Mouse (Mus musculus): ENCODE data around the gene Ets1. TPM values are rescaled to one million over a fixed set of nuclear protein-coding genes. Genes with fewer than 3 reads are reported as not detected.

The Ets1 gene
- total RNA-seq, 2 experiments from 2014 or later: 19.1 to 21.7 TPM

DNA sequence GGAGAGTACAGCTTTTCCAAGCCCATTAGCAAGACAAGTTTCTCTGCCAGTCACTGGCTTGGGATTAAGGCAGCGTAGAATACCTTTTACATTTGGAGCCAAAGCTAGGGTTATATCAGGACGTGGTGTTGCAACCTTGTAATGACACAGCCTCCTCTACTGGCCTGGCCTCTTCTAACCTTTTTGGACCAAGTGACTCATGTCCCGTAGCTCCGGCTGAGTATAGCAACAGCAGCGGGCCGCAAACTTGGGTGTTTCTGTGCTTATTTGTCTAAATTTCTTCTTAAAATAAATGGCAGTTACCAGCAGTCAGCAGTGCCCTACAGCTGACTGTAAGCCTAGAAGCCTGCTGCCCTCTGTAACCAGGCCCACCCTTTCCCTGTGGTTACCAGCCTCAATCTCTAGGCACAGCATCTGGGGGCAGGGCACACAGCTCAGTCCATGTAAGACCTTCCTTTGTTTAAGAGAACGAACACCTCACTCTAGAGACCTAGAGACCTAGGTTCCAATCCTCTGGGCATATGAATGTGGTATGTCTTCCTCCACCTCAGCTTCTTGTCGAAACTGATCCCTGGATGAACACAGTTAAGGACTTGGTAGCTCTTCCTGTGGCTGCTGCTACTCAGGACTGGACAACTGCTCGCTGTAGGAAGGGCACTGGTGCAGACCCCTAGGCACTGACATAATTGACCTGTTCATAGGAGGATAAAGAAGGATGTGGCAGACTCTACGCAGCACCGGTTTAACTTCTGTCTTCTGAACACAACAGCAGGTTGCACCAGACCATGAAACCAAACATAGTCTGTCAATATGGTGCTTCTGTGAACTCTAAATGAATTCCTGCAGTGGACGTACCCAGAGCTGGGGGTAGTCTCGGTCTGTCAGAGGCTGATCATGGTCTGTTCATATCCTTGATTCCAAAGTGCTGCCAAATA, 94.9 kb downstream of the Ets1 start:
- DNase-seq: peak; percentile 68

DNA sequence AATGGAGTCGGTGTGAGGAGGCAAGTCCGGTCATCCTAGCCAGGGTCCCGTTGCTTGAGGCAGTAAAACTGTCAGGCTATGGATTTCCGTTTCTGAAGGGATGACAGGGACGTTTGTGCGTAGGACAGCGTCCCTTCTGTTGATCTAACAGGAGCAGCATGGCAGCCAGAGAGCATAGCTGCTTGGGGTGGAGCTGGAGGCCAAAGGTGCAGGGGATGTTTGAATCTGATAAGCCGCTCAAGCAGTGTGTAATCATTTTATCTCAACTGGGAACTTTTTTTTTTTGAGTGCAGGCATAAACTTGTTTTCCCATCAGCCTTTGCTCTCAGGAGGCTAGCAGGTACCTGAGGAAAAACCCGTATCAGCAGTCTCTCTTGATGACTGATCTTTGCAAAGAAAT, 95.8 kb downstream of the Ets1 start:
- DNase-seq: no peak

DNA sequence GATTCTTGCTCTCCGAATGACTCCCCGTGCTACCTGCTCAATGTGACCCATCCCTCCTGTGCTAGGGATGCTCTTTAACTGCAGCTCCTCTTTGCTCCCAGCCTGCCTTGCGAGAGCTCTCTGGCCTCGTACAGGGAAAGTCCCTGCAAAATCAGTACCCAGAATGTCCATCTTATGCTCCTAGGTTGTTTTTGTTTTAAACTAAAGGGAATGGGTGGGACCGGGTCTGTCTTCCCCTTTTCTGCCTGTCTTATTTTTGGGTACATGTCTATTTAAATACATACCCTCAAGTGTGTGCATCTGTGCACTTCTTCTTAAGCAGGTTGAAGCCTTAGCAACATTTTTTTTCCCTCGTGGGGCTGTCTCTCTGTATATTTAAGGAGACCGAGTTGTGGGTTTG, 99.0 kb downstream of the Ets1 start:
- DNase-seq: no peak

DNA sequence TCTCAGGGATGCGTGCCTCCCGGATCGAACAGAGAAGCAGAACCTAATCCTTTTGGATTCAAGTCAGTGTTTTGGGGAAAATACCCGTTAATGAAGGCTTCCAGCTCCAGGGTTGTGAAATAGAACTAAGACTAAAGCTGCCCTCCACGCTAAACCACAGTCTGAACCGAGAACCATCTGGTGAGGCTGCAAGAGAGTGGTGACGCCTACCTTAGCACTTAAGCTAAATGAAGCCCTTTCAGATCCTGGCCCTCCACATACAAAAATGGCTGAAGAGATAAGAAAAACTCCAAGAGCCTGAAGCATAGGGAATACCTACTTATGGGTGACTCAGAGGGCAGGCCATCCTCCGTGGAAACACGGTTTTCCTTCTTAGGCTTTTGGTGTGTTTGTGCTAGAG, 100.0 kb downstream of the Ets1 start:
- no peak for DNase-seq

DNA sequence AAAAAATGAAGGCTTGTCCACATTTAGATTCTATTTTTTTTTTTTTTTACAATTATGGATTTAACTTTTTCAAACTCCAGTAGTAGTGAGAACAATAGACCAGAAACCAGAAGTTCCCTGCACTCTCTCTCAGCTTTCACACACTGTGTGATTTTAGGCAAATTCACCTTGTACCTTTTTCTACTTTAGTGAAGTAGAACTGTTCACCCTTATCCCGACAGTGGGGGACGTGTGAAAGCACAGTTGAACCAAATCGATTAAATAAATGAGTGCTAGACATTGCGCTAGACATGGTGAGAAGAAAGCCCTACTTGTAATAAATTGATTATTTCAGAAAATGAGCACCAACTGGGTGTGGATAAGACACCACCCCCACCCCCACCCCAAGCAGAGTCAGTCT, 104.0 kb downstream of the Ets1 start:
- no peak for DNase-seq

DNA sequence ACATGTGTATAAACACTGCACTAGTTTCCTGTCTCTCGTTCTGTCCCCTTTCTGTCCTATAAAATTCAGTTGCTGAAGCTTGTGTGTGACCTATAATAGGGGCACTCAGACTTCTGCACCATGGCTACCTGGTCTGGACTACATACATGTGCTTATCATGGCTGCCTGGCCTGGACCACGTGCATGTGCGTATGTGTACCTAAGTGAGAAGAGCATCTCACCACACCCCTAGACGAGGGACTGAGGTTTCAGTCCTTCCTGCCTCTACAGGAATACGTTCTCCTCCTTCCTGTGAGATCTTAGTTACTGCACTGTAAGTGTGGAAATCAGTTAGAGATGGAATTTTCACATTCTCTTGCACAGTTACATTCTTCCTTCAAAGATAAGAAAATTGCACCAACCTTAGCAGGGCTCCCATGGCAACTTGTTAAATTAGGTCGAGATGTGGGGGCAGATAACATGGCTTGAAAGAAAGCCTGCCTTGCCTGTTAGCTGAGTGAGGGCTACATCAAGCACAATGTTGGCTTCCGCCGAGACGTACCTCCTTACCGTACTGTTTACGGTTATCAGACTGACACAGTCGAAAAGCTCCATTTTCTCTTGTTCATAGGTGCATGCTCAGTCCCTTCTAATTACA, 104.8 kb downstream of the Ets1 start:
- DNase-seq: no peak

DNA sequence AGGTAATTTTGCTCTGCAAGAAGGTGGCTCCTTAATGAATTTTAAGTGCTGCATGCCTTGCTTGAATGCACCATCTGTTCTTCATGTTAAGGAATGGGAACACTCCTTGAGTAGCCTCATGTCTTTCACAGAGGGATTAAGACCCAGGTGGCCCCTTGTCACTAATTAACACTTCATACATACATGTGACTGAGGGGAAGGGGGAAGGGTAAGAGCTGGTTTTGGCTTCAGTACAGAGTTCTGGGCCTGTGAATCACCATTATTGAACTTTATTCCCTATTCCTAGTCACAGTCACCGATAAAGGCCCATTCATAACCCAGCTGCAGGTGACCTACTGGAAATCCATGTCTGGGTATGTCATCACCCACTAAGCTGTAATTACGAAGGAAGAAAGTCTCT, 105.7 kb downstream of the Ets1 start:
- DNase-seq: no peak

DNA sequence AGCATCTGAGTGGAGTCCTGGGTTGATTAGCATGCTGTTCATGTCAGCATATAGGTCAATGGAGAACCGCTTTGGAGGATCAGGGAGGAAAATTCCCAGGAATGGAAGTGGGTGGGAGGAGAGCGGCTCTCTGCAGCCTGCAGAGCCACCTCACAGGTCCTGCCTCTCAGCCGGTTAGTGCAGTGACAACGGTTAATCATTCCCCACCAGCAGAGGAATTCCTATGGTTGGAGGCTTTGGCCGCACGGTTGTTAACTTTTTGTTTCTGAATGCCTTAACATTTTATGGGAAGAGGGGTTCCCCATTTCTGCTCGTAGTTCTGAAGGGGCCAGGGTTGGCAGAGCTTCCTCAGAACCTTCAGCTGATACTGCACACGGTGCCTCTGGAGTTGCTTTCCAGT, 107.1 kb downstream of the Ets1 start:
- DNase-seq: no peak

DNA sequence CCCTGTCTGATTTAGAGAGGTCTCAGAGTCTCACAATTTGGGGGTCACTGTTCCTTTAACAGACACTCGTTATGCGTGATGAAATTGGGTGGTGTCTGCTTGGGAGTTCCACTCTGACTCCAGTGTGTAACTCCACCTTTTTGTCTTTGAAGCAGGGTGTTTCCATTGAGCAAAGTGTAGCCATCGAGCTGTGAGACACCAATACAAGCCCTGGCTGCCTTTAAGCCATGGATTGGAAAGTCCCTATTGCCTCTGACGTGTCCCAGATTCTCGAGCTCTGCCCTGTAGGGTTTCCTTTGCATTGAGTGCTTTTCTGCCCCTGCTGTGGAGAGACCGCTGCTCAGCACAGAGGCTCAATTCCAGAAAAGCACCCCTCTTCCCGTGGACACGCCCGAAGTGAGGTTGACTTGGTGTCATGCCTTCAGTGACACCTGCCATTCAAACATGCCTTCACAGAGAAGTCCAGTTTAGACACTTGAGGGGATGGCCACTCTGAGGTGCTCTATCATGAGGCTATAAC, 107.7 kb downstream of the Ets1 start:
- DNase-seq: no peak

DNA sequence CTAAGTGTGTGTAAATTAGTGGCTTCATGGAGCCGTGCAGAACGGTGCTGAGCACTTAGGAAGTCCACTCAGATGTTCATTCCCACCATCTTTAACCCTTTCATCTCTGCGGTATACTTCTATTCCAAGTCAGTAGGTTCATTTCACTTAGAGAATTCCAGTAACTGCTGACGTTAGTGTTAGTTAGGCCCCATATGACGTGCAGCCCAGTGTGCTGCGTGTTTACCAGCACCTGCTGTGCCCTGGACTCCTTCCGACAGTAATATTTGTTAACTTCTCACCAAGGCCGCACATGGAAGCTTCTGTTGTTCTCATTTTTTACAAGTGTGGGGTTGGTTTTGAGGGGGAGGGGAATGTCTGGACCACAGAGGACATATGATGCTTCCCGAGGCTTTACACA, 108.3 kb downstream of the Ets1 start:
- DNase-seq: no peak

DNA sequence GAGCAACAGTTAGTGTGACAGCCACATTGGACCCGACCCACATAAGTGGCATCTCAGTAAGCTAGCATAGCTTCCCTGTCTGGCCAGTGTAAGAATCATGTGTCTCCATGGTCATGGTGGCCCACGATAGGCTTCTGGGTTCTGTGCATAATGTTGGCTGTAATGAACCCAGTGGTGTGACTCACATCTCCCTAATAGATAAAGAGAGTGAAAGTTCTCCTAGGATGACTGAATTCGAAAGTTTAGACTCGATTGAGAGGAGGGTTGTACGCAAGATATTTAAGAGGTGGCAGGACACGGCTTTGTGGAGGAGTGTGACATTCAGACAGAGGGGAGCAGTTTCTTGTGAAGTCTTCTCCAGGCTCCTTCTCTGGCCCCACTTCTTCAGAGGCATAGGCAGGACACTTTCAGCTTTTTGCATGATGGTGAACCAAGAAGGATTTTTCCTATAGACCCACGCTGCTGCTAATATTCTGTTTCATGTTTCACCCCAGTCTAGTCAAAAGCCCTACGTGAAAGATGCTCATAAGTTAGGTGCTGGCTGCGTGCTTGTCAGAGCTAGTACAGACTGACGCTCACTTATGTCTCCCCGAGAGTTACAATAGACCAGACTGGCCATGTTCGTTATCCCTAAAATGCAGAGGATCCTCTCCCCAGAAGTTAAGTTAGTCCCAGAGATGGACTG, 109.2 kb downstream of the Ets1 start:
- no peak for DNase-seq

DNA sequence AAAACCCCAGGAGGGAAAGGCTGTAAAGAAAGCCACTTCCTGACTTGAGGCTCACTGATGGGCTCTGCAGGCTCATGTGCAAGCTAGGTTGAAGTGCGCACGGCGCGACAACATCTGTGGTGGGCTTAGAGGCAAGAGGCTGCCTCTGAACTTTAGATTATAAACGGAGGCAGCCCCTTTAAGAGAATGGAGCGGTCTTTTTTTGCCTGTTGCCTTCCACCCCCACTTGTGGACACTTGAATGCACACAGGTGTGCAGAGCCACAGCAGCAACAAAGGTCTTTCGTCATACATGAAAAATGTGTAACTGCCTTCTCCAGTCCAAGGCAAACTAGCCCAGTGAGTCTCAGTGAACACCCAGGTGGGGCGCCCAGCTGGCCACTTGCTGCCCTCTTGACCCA, 110.0 kb downstream of the Ets1 start:
- no peak for DNase-seq

DNA sequence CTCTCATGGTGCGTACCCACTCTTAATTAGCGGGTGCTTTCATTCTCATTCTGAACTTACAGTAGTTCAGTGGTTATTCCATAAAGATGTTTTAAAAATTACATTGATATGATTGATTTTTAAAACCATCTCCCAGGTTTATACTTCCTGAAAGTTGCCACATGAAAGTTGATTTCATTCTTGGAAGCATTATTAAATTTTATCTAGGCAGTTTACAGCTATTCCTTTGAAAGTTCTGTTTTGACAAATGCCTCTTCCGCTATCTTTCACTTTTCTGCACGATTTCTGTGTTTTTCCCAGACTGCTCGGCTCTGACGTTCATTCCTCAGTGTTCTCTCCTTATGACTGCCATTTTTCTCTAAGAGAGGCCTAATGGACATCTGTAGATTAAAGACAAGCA, 110.6 kb downstream of the Ets1 start:
- DNase-seq: no peak

DNA sequence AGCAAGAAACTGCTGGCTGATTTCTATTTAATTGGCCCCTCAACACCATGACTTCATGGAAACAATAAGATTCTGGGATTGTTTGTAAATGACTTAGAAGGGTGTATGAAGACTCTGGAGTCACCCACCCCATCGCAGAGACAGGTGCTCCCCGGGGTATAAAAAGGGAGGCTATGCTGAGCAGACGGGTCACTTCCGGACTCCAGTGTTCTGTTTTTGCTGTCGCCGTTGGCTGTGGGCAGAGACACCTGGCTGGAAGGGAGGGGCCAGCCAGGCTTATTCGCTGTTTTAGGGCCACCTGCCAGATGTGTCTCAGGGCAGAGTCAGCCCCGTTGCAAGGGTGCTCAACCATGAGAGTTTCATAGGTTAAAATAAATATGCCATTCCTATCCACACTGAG, 111.6 kb downstream of the Ets1 start:
- peak; percentile 37 for DNase-seq

DNA sequence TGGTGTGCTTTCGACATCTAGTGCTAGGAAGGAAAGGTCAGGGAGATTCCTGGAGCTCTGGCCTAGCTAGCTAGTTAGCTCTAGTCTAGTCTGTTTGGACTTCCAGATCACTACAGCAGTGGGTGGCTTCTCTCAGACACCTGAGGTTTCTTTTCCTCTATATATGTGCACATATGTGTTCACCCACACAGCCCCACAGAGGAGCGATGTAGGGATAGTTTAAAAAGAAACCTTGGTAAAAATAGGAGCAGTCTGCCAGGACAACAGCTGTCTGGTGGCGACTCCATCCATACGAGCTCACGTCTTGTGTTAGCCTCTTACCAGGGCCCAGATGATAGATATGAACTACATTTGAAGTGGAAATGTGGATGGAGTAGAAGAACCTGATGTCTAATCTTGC, 112.5 kb downstream of the Ets1 start:
- DNase-seq: no peak

DNA sequence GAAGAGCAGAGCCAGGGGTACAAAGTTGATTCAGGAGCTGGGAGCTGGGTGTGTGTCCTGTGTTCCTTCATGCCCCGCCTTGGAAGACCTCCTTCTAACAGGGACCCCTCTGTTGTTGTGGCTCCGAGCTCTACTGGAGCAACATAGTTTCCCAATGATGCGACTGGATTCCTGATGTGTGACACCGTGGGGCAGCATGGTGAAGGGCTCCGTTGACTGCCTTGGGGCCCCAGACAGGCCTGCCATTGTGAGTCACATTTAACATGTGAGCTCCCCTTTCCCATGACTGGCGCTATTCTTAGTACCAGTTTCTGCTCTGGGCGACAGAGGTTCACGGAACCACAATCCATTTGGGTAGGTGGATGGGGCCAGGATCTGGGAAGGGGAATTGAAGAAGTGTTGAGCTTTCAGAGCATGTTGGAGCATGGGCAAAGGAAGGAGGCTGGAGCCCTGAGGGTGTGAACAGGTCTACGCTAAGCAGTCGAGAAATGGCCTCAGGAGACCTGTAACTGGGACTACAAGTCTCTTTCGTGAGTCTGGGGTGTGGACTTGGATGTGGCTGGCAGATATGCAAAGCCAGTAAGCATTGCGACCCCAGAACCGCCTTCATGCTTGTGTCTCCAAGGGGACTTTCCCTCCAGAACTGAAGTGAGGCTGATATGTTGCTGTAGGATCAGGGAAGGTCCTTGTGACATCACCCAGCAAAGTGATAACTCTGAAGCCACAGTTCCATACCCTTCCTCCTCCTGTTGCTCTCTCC, 113.9 kb downstream of the Ets1 start:
- DNase-seq: no peak

DNA sequence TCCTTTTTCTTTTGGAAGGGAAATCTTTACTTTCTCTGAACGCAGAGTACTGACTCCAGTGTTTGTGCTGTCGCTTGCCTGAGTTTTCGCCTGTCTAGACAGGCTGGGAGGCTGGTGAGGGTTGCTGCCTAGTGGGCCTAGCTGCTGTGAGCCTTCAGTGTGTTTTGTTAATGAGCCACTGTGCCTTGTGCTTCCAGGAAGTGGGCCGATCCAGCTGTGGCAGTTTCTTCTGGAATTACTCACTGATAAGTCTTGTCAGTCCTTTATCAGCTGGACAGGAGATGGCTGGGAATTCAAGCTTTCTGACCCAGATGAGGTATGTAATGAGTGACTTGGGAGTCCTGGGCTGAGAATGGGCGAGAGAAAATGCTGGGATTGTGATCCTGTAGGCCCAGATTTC, 116.6 kb downstream of the Ets1 start:
- no peak for DNase-seq

DNA sequence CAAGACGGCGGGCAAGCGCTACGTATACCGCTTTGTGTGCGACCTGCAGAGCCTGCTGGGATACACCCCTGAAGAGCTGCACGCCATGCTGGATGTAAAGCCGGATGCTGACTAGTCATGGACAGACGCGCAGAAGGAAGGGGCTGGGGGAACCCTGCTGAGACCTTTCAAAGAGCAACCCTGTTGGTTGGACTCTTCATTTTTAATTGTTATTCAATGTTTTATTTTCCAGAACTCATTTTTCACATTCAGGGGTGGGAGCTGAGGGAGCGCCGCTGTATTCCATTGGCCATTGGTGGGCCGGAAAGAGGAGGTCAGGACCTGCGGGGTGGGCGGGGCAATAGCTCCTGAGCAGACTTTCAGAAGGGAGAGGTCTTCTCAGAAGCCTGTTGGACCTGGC, 118.3 kb downstream of the Ets1 start:
- DNase-seq: no peak

DNA sequence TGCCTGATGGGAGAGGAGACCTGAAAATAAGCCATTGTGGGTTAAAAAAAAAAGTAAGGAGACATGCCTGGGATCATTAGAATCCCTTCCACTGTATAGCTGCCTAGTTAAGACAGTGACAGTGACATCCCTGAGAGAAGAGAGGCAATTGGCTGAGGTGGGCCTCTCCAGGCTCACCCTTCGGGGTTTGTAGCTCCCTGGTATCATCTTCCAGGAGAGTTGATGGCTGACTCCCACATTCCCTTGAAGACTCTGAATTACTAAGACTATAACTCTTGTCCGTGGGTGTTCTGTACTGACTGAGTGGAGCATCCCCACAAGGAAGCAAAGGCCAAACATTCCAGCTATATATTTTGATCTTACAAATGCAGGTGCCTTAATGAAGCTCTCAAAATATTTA, 120.0 kb downstream of the Ets1 start:
- DNase-seq: no peak

DNA sequence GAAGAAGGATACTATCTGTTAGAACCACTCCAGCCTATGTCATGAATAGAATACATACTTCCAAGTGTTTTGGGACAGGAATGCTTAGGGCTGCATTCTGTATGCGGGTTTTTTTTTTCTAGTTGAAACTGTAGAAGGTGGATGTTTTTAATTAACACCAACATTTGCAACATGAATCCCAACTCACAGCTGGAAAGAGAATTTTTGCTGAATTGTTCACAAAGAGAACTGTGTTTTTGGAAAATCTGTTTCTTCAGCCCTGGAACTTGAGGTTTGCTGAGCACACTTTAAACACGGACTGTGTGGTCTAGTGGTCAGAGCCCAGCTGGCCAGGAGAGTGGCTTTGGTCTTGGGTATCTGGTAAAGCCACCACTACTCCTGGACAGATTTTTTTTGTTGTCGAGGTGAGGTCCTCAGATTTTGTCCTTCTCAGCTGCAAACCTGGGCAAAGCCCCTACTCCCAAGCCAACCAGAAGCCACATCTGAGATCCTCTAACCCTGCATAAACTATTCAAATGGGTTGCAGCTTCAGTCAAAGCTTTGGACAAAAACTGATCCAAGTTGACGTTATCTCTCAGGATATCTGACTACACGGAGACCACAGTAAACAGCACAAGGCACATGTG, 122.4 kb downstream of the Ets1 start:
- no peak for DNase-seq

DNA sequence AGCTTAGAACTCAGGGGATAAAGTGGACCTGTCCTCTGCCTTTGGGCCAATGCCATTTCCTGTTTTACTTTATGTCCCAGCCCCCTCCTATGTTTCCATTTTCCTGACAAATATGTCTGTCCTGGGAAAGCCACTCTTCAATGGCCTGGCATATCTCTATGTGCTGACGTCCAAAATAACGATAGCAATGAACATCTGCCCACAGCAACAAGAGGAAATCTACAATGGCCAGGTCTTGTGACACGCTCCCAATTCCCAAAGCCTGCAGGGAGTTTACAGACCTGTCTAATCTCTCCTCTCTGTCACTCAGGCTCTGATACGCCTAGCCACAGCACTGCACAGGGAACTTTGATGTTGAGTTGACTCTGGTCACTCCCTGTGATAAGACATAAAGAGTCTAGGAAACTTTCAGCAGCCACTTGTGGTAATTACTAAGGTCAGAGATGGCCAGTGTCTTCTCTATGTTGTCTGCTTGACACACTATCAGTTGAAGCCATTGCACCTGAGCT, 124.7 kb downstream of the Ets1 start:
- DNase-seq: no peak

DNA sequence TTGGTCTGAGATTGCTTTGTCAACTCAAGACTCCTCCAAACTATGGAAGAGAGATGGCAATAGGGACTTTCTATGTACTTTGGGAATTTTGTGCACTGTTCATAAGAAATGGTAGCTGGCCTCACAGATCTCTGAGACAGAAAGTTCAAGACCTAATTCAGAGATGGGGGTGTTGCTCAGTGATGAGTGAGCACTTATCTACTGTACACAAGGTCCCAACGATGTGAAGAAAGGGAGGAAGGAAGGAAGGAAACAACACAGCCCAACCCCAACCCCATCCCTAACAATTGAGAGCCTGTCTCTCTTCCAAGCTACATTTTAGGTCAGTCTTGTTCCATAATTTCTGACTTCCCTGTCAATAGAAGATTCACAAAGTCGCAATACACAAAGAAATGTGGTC, 125.3 kb downstream of the Ets1 start:
- DNase-seq: no peak

Measured in gastrocnemius, postnatal 25 days (tissue).